Mouse (Mus musculus) intestine, postnatal 0 days (tissue): ENCODE results near the gene Pex16. TPM values are rescaled to one million over a fixed set of nuclear protein-coding genes. Genes with fewer than 3 reads are reported as not detected.

Source experiments
- ATAC-seq: fragments of 200-750 bp; cut with Nextera tagmentation; 2 replicates; pipeline ENCODE4 v1.8.0; 2017; ENCODE audit warnings: mild to moderate bottlenecking, moderate TSS enrichment, moderate library complexity
- H3K27ac ChIP-seq: fragments of 300-500 bp; sonication (generic); 2 replicates; pipeline ENCODE4 v1.5.1; 2014; ENCODE audit warnings: mild to moderate bottlenecking, low read depth, low read length, moderate library complexity
- H3K27me3 ChIP-seq: fragments of 300-500 bp; sonication (generic); replicated peaks from 2 replicates; pipeline ENCODE4 v1.6.1; 2014; ENCODE audit warnings: low read length, mixed read lengths; ENCODE audit not compliant: control insufficient read depth, insufficient read depth
- H3K36me3 ChIP-seq: fragments of 300-500 bp; sonication (generic); 2 replicates; pipeline ENCODE4 v1.6.1; 2014; ENCODE audit warnings: mild to moderate bottlenecking, moderate library complexity; ENCODE audit not compliant: control insufficient read depth, insufficient read depth
- H3K4me1 ChIP-seq: fragments of 300-500 bp; sonication (generic); replicated peaks from 2 replicates; pipeline ENCODE4 v1.6.1; 2014; ENCODE audit warnings: antibody characterized with exemption, low read length, mixed read lengths; ENCODE audit not compliant: control insufficient read depth, insufficient read depth
- H3K4me2 ChIP-seq: fragments of 300-500 bp; sonication (generic); replicated peaks from 2 replicates; pipeline ENCODE4 v1.6.1; 2014; ENCODE audit warnings: low read depth, mild to moderate bottlenecking, moderate library complexity
- H3K4me3 ChIP-seq: fragments of 300-500 bp; sonication (generic); 2 replicates; pipeline ENCODE4 v1.5.1; 2014; ENCODE audit warnings: low read depth, low read length
- H3K9ac ChIP-seq: fragments of 300-500 bp; sonication (generic); 2 replicates; pipeline ENCODE4 v1.6.1; 2014; ENCODE audit warnings: mild to moderate bottlenecking, low read depth, low read length
- H3K9me3 ChIP-seq: fragments of 300-500 bp; sonication (generic); 2 replicates; pipeline ENCODE4 v1.6.1; 2016; ENCODE audit warnings: mixed run types; ENCODE audit not compliant: control insufficient read depth
- CTCF ChIP-seq: sonication (generic); IDR thresholded peaks from 2 replicates; pipeline ENCODE4 v1.5.1; 2016; ENCODE audit warnings: low read depth, mild to moderate bottlenecking, control low read depth, antibody characterized with exemption, moderate library complexity
- WGBS: fragments of 180-500 bp; shearing (Covaris S2); extraction: QIAGEN DNeasy Blood & Tissue Kit; methylation state at CpG from one replicate; pipeline ENCODE4 v1.1.7; 2014; 5-methylcytosine and 5-hydroxymethylcytosine counted together
- polyA plus RNA-seq: library from polyadenylated mRNA; unstranded; fragments of >200 nt; fragmentation: Nextera tagmentation; extraction: Ambion mirVana; gene quantifications from 2 replicates; pipeline ENCODE4 v1.2.1, GENCODE M21; 2015

Gene Pex16
- polyA plus RNA-seq, 1 experiment from 2014 or later, result 86.0 TPM

DNA sequence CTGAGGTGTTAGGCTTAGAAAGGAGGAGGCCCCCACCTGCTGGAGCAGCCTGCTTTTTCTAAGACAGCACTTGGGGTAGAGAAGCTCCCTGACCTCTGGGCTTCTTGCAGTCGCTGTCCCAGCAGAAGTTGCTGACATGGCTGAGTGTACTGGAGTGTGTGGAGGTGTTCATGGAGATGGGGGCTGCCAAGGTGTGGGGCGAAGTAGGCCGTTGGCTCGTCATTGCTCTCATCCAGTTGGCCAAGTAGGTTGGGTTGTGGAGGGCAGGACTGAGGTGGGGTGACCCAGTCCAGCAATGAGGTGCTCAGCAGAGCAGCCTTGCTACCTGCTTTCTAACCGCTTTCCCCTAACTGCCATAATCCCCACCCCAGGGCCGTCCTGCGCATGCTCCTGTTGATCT, 2.8 kb downstream of the Pex16 start:
- WGBS, result 94% methylated on average over 7 of the region's 7 CpGs
- H3K27me3 ChIP-seq, result no peaks in the 10 kb centered on the region
- H3K27ac ChIP-seq, result no peak overlapping the region
- no peak for ATAC-seq
- H3K36me3 ChIP-seq, result peaks cover 51% of the 10 kb centered on the region
- no peak overlapping the region for H3K4me3 ChIP-seq
- H3K4me1 ChIP-seq, result peaks cover 5% of the 10 kb centered on the region
- no peak overlapping the region for H3K4me2 ChIP-seq
- no peak overlapping the region for H3K9ac ChIP-seq
- no peaks in the 10 kb centered on the region for H3K9me3 ChIP-seq
- no peak for TF ChIP-seq CTCF

DNA sequence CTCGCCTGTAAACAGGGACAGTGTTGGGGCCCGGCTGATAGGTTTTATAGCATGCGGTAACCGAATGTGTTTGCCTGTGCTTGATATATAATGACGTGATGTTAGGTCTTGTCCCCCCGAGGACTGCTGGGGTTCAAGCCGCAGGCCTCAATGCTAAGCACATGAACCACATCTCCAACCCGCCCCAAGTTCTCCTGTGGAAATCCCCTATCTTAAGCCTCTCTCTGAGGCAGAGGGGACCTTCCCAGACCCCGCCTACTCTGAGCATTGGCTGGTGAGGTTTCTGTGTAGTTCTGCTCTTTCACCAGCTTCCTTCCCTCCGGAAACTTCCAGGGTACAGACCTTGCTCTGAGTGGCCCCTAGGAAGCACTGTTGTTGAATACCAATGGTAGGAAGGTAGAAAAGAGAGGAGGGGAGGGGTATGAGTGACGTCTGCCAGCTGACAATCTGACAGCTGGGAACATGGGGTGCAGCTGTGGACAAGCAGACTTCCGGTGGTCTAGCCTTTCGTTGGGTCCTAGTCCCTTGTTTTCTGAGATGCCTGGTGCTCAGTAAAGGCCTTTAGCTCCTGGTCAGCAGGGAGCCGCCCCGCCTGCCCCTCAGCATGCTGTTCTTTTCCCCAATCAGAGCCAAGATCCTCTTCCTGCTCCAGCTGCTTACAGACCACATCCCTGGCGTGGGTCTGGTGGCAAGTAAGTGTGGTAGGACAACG, 5.5 kb downstream of the Pex16 start:
- Histone ChIP-seq H3K9ac (no peak overlapping the region), H3K4me1 (no peaks in the 10 kb centered on the region; the same call in 1 of the 2 replicates), H3K27me3 (no peaks in the 10 kb centered on the region), H3K9me3 (no peaks in the 10 kb centered on the region), H3K4me2 (no peak overlapping the region), H3K27ac (no peak overlapping the region), H3K4me3 (no peak overlapping the region), H3K36me3 (peaks cover 58% of the 10 kb centered on the region)
- WGBS, result 78% methylated on average over 17 of the region's 17 CpGs
- ATAC-seq, result no peak
- no peak for TF ChIP-seq CTCF

DNA sequence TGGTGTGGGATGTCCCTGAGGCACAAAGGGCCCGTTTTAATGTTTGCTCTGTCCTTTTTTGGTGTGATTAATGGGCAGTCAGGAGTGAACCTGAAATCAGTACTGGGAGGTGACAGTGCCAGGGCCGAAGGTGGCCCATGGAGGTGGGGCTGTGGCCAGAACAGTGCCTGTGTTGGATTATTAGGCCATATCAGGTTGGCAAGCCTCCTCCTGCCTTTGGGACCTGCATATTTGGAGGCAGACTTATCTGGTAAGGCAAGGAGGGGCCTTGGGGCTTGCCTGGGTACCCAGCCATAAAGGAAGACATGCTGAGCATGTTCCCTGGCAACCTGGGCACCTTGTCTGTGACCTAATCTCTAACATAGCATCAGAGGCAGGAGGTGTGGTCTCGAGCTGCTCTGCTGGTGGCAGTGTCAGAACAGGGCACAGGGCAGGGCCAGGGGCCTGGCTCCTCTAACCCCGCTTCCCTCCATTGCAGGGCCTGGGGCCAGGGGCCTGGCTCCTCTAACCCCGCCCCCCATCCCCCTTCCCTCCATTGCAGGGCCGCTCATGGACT, 6.1 kb downstream of the Pex16 start:
- TF ChIP-seq CTCF, result no peak
- Histone ChIP-seq H3K9me3 (no peaks in the 10 kb centered on the region), H3K4me2 (no peak overlapping the region), H3K4me3 (no peak overlapping the region), H3K27ac (no peak overlapping the region), H3K9ac (no peak overlapping the region), H3K27me3 (no peaks in the 10 kb centered on the region), H3K36me3 (peaks cover 58% of the 10 kb centered on the region), H3K4me1 (no peaks in the 10 kb centered on the region; the same call in 1 of the 2 replicates)
- 65% methylated on average over 6 of the region's 6 CpGs for WGBS
- ATAC-seq, result no peak

DNA sequence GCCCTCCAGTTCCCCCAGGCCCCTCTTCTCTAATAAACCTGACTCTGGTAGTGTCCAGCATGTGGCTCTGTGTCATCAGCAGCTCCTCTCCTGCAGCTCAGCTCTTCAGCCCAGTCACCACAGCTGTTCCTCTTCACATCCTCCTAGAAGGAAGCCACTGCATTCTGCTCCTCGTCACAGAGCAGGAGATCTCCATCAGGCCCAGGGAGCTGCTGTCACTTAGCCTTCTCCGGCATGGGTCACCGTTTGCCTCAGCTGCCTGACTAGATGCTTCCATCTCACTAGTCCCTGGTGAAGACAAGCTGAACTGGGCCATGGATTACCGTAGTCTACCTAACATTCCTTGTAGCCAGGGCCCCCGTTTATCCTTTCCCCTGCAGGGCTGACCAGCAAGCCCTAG, 6.7 kb downstream of the Pex16 start:
- ATAC-seq, result no peak
- H3K9ac ChIP-seq, result no peak overlapping the region
- H3K27me3 ChIP-seq, result no peaks in the 10 kb centered on the region
- 87% methylated on average over 5 of the region's 5 CpGs for WGBS
- H3K36me3 ChIP-seq, result peaks cover 61% of the 10 kb centered on the region
- no peak overlapping the region; the same call in 1 of the 2 replicates for H3K27ac ChIP-seq
- no peak overlapping the region for H3K4me2 ChIP-seq
- H3K4me1 ChIP-seq, result no peaks in the 10 kb centered on the region
- TF ChIP-seq CTCF, result no peak
- no peaks in the 10 kb centered on the region for H3K9me3 ChIP-seq
- no peak overlapping the region for H3K4me3 ChIP-seq

DNA sequence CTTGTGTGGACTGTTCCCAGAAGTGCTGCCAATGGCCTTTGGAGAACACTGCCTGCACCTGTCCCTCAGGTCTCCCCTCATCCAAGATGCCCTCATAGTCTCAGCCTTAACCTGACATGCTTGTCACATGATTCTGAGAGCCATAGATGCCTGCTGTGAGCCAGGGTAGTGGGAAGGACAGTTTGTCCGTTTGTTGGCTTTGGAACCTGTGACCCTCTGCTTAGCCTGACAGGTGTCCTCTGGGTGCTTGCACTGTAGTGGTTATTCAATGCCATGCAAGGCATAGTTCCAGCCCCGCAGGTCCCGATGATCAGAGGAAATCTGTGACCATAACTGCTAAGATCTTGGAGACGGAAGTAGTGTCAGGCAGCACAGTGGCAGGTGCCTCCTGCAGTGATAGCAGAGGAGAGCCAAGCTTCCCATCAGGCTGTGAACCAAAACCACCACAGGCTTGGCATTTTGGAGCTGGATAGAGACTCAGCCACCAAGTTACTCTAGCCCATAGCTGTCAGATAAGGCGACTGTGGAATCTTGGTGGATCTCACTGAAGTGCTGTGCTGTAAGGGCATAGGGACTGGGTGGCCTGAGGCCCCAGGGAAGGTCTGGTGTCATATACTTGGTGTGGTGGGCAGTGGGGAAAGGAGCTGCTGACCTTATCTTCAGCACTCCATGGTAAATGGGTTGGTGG, 7.6 kb downstream of the Pex16 start, which contains the start of gene 1700029I15Rik:
Gene 1700029I15Rik (plus strand): TSS at position 638 of the 688 bp plus-strand sequence.
- no peak for ATAC-seq
- WGBS, result 87% methylated on average over 5 of the region's 5 CpGs
- H3K4me1 ChIP-seq, result no peaks in the 10 kb centered on the region
- no peaks in the 10 kb centered on the region for H3K27me3 ChIP-seq
- H3K4me3 ChIP-seq, result no peak within 1 kb of the TSS
- TF ChIP-seq CTCF, result no peak
- peaks cover 68% of the 10 kb centered on the region for H3K36me3 ChIP-seq
- H3K9me3 ChIP-seq, result no peaks in the 10 kb centered on the region
- H3K4me2 ChIP-seq, result no peak within 1 kb of the TSS
- H3K27ac ChIP-seq, result no peak within 1 kb of the TSS; the same call in 1 of the 2 replicates
- H3K9ac ChIP-seq, result no peak within 1 kb of the TSS

DNA sequence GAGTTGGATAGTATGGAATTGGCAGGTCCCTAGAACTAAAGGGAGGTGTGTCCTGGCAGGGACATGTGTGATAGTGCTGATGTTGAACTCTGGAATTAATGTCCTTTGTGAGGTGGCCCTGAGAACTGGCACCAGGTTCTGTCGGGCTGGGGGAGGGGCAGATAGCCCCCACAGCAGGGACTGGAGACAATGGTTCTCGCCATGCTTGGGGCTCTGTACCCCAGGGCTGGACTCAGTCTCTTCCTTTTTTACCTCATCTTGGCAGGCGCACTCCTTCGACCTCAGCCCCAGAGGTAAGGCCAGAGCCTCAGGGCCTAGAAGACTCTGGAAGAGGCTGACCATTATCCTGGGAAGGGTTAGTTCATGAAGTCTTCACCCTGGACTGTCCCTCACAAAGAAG, 8.3 kb downstream of the Pex16 start:
- no peak overlapping the region for H3K4me2 ChIP-seq
- H3K27me3 ChIP-seq, result no peaks in the 10 kb centered on the region
- no peak overlapping the region for H3K4me3 ChIP-seq
- no peak for ATAC-seq
- 87% methylated on average over 4 of the region's 4 CpGs for WGBS
- no peak overlapping the region for H3K9ac ChIP-seq
- no peak for TF ChIP-seq CTCF
- peaks cover 62% of the 10 kb centered on the region for H3K36me3 ChIP-seq
- H3K4me1 ChIP-seq, result no peaks in the 10 kb centered on the region
- H3K9me3 ChIP-seq, result no peaks in the 10 kb centered on the region
- H3K27ac ChIP-seq, result no peak overlapping the region
